ENCODE assay signal across 10 mouse cellular contexts in genomic region chr13:91129071-91129470, GRCm38 (mm10).
DNase-seq lines count a peak whose midpoint lies in the region; ATAC-seq and TF ChIP-seq lines count a peak whose summit lies in the region.
"Had no signal": no experiment of that assay in that cellular context is flagged by ENCODE, and none has a peak within 500 bp of the region (broad histone marks: within the 10 kb centered on the region; RNA-seq: fewer than 3 reads in every experiment).

No protein-coding gene starts in this region.

- no peaks in the 10 kb centered on the region for H3K36me3 ChIP-seq in embryonic facial prominence, embryonic 14.5 days (ENCODE audit: control insufficient read depth, insufficient read depth, low read length)
- no peaks in the 10 kb centered on the region for H3K36me3 ChIP-seq in embryonic facial prominence, embryonic 10.5 days (replicated peaks)
- H3K36me3 ChIP-seq in hindbrain, embryonic 11.5 days (ENCODE audit: control insufficient read depth, insufficient read depth, low read length) = no peaks in the 10 kb centered on the region
- H3K36me3 ChIP-seq in stomach, postnatal 0 days (ENCODE audit: control insufficient read depth, insufficient read depth, low read length) = no peaks in the 10 kb centered on the region
- H3K36me3 ChIP-seq in intestine, embryonic 15.5 days = no peaks in the 10 kb centered on the region

- TF ChIP-seq CTCF in stomach, postnatal 0 days (IDR thresholded peaks at IDR 0.05; ENCODE audit: low read depth) = no peak

- H3K27ac ChIP-seq in embryonic facial prominence, embryonic 14.5 days (replicated peaks; ENCODE audit: low read depth, low read length) = no peak overlapping the region
- H3K27ac ChIP-seq in embryonic facial prominence, embryonic 10.5 days (replicated peaks) = no peak overlapping the region
- peak overlapping the region; percentile 62; the same call in 1 of the 2 replicates for H3K27ac ChIP-seq in hindbrain, embryonic 11.5 days (ENCODE audit: low read depth, low read length)
- no peak overlapping the region for H3K27ac ChIP-seq in stomach, postnatal 0 days (replicated peaks)
- H3K27ac ChIP-seq in intestine, embryonic 15.5 days = no peak overlapping the region

- no peak overlapping the region for H3K4me3 ChIP-seq in embryonic facial prominence, embryonic 14.5 days (ENCODE audit: low read depth, low read length)
- no peak overlapping the region for H3K4me3 ChIP-seq in embryonic facial prominence, embryonic 10.5 days
- H3K4me3 ChIP-seq in hindbrain, embryonic 11.5 days (ENCODE audit: low read depth, low read length) = no peak overlapping the region
- H3K4me3 ChIP-seq in stomach, postnatal 0 days (ENCODE audit: low read depth, low read length) = no peak overlapping the region
- no peak overlapping the region for H3K4me3 ChIP-seq in intestine, embryonic 15.5 days (replicated peaks)
- H3K4me3 ChIP-seq: erythroblast, embryonic 14.5 days had no signal

- H3K9ac ChIP-seq in embryonic facial prominence, embryonic 14.5 days (ENCODE audit: low read depth, low read length) = no peak overlapping the region
- H3K9ac ChIP-seq in hindbrain, embryonic 11.5 days (ENCODE audit: low read depth, low read length) = no peak overlapping the region
- H3K9ac ChIP-seq in stomach, postnatal 0 days (ENCODE audit: low read length) = no peak overlapping the region
- H3K9ac ChIP-seq in intestine, embryonic 15.5 days = no peak overlapping the region

- H3K9me3 ChIP-seq in embryonic facial prominence, embryonic 14.5 days (ENCODE audit: control insufficient read depth, low read length) = no peaks in the 10 kb centered on the region
- H3K9me3 ChIP-seq in embryonic facial prominence, embryonic 10.5 days = no peaks in the 10 kb centered on the region
- H3K9me3 ChIP-seq in hindbrain, embryonic 11.5 days (ENCODE audit: control insufficient read depth, low read length) = no peaks in the 10 kb centered on the region
- H3K9me3 ChIP-seq in stomach, postnatal 0 days (ENCODE audit: control insufficient read depth, low read length) = no peaks in the 10 kb centered on the region
- H3K9me3 ChIP-seq in intestine, embryonic 15.5 days = no peaks in the 10 kb centered on the region

- ATAC-seq in embryonic facial prominence, embryonic 14.5 days (ENCODE audit: low read depth) = no peak
- peak; percentile 81 for ATAC-seq in hindbrain, embryonic 11.5 days (ENCODE audit: low FRiP score)
- ATAC-seq in stomach, postnatal 0 days (ENCODE audit: low FRiP score, low TSS enrichment) = no peak
- no peak for ATAC-seq in intestine, embryonic 15.5 days
- ATAC-seq: activated CD4-positive, CD25-positive, alpha-beta regulatory T cell, adult 4 months had no signal

- peak; percentile 39 for DNase-seq in embryonic facial prominence, embryonic 14.5 days (ENCODE audit: low spot score)
- no peak for DNase-seq in embryonic facial prominence, embryonic 10.5 days (ENCODE audit: low spot score)
- peak; percentile 59 to 69 for DNase-seq in adrenal gland, postnatal 36 days
- peak; percentile 48 for DNase-seq in hindbrain, embryonic 11.5 days (ENCODE audit: low spot score)
- DNase-seq in mesoderm, embryonic 11.5 days (ENCODE audit: low read depth, low spot score) = peak; percentile 83
- no peak for DNase-seq in stomach, postnatal 0 days (ENCODE audit: low spot score)
- no peak for DNase-seq in ovary, postnatal 14 days (ENCODE audit: low spot score)

- H3K4me2 ChIP-seq in embryonic facial prominence, embryonic 14.5 days (ENCODE audit: low read depth, low read length) = no peak overlapping the region
- no peak overlapping the region for H3K4me2 ChIP-seq in hindbrain, embryonic 11.5 days (replicated peaks; ENCODE audit: low read depth, low read length)
- H3K4me2 ChIP-seq in stomach, postnatal 0 days (replicated peaks; ENCODE audit: low read depth) = no peak overlapping the region
- H3K4me2 ChIP-seq in intestine, embryonic 15.5 days (replicated peaks) = no peak overlapping the region

- no peak for TF ChIP-seq EP300 in stomach, postnatal 0 days (optimal IDR thresholded peaks at IDR 0.05)

- WGBS in embryonic facial prominence, embryonic 14.5 days = 29% methylated on average over 7 of the region's 7 CpGs
- 82% methylated on average over 7 of the region's 7 CpGs for WGBS in embryonic facial prominence, embryonic 10.5 days
- WGBS in hindbrain, embryonic 11.5 days = 43% methylated on average over 7 of the region's 7 CpGs
- 20% methylated on average over 7 of the region's 7 CpGs for WGBS in stomach, postnatal 0 days
- WGBS in intestine, embryonic 15.5 days = 36% methylated on average over 7 of the region's 7 CpGs

- H3K27me3 ChIP-seq in embryonic facial prominence, embryonic 14.5 days (replicated peaks; ENCODE audit: control insufficient read depth, insufficient read depth, low read length) = no peaks in the 10 kb centered on the region
- no peaks in the 10 kb centered on the region for H3K27me3 ChIP-seq in embryonic facial prominence, embryonic 10.5 days (replicated peaks; ENCODE audit: low read depth, poor library complexity, severe bottlenecking)
- H3K27me3 ChIP-seq in hindbrain, embryonic 11.5 days (ENCODE audit: control insufficient read depth, insufficient read depth, low read length) = no peaks in the 10 kb centered on the region
- H3K27me3 ChIP-seq in stomach, postnatal 0 days (ENCODE audit: control insufficient read depth, insufficient read depth, low read length) = no peaks in the 10 kb centered on the region
- no peaks in the 10 kb centered on the region for H3K27me3 ChIP-seq in intestine, embryonic 15.5 days (replicated peaks)

- H3K4me1 ChIP-seq in embryonic facial prominence, embryonic 14.5 days (ENCODE audit: control insufficient read depth, insufficient read depth, low read length) = peaks cover 13% of the 10 kb centered on the region; the same call in 1 of the 2 replicates
- H3K4me1 ChIP-seq in embryonic facial prominence, embryonic 10.5 days = peaks cover 17% of the 10 kb centered on the region
- H3K4me1 ChIP-seq in hindbrain, embryonic 11.5 days (replicated peaks; ENCODE audit: control insufficient read depth, insufficient read depth, low read length) = peaks cover 3% of the 10 kb centered on the region; the same call in 1 of the 2 replicates
- H3K4me1 ChIP-seq in stomach, postnatal 0 days (replicated peaks; ENCODE audit: control insufficient read depth, insufficient read depth) = no peaks in the 10 kb centered on the region
- H3K4me1 ChIP-seq in intestine, embryonic 15.5 days (replicated peaks) = no peaks in the 10 kb centered on the region

Comparison
In these comparisons a context has a peak if more than half of its experiments do, and no peak if none do; other contexts are left out.
1. DNase-seq: peak in embryonic facial prominence, embryonic 14.5 days (single experiment), adrenal gland, postnatal 36 days (2 of 2), hindbrain, embryonic 11.5 days (single experiment) and mesoderm, embryonic 11.5 days (single experiment); none in embryonic facial prominence, embryonic 10.5 days (single experiment), stomach, postnatal 0 days (single experiment) and ovary, postnatal 14 days (single experiment).